Mouse (Mus musculus): ENCODE measurements around the gene Stxbp2.

The Stxbp2 gene

GRCm38 (mm10) chr8:3682435-3682834 lies 51.7 kb downstream of the Stxbp2 start:
- DNase-seq (ENCODE audit: low read depth, low spot score) = no peak

- DNase-seq (ENCODE audit: low read depth, low spot score) = no peak
Measured at GRCm38 (mm10) chr8:3683408-3684176, 52.8 kb downstream of the Stxbp2 start.

- DNase-seq (ENCODE audit: low read depth, low spot score) = no peak
Measured at GRCm38 (mm10) chr8:3684530-3684929, 53.8 kb downstream of the Stxbp2 start.

GRCm38 (mm10) chr8:3685422-3685821 lies 54.7 kb downstream of the Stxbp2 start:
- no peak for DNase-seq (ENCODE audit: low read depth, low spot score)

- no peak for DNase-seq (ENCODE audit: low read depth, low spot score)
Measured at GRCm38 (mm10) chr8:3687537-3687936, 56.8 kb downstream of the Stxbp2 start.

- no peak for DNase-seq (ENCODE audit: low read depth, low spot score)
Measured at GRCm38 (mm10) chr8:3690774-3691173, 60.0 kb downstream of the Stxbp2 start.
